Mouse (Mus musculus) lung, adult 2 months (tissue): Measurements from ENCODE around the gene Tmem136.

Experiments
- CTCF ChIP-seq: fragments of 200-500 bp; IDR thresholded peaks from 2 replicates; pipeline ENCODE4 v1.5.1; 2011; ENCODE audit warnings: mild to moderate bottlenecking, low read length, control low read depth; ENCODE audit not compliant: insufficient read depth
- POLR2A ChIP-seq: fragments of 200-500 bp; IDR thresholded peaks from 2 replicates; pipeline ENCODE4 v1.6.1; 2011; ENCODE audit warnings: low read depth, mild to moderate bottlenecking, control low read depth, low read length, borderline replicate concordance; ENCODE audit errors: extremely low read depth

GRCm38 (mm10) chr9:43110286-43110980 is 5.9 kb downstream of the Tmem136 start:
- TF ChIP-seq CTCF (no peak), POLR2A (no peak)
